In the genomic region with DNA sequence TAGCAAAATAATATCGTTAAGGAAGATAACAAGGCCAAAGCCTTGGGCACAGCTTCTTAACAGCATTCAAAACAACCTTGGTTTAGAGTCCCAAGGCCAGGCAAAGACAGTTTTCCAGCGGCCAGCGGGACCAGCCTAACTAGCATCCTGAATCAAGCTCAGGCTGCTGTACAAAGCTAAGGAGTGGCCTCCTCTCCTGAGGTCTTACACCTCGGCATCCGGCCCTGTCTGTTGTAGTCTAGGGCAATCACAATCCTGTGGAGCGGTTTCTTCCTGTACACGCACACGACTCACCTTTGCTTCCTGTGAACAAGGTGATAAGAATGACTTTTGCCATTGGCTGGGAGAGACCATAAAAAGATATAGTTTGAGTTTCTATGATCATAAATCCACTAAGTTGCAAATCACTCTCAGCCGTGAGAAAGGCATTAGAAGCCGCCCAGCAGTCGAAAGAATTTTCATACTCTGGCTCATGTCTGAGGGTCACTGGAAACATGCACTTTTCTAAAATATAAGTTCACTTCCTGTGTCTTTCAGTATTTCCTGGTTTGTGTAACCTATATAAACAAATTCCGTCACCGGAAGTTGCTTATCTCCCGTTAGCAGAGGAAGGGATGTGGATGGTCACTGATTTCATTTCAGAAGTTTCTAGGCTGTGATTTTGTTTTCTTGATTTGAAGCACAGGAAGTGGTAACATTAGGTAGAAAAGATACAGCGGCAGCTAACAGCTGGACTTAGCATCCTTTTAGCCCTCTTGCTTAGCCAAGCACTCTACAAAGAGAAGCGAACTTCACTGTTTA, we compare ENCODE assay signal across 10 mouse cellular contexts. TPM values are rescaled to one million over a fixed set of nuclear protein-coding genes. Genes with fewer than 3 reads are reported as not detected.
DNase-seq lines count a peak whose midpoint lies in the region; ATAC-seq lines count a peak whose summit lies in the region.
"Had no signal": no experiment of that assay in that cellular context is flagged by ENCODE, and none has a peak within 500 bp of the region (broad histone marks: within the 10 kb centered on the region; RNA-seq: fewer than 3 reads in every experiment).

No protein-coding gene starts in this region.

- H3K9me3 ChIP-seq in heart, embryonic 13.5 days, result no peaks in the 10 kb centered on the region
- H3K9me3 ChIP-seq in intestine, embryonic 16.5 days (ENCODE audit: control insufficient read depth, low read length), result no peaks in the 10 kb centered on the region

- H3K27me3 ChIP-seq in heart, embryonic 13.5 days (replicated peaks), result no peaks in the 10 kb centered on the region
- H3K27me3 ChIP-seq in intestine, embryonic 16.5 days (replicated peaks; ENCODE audit: control insufficient read depth, insufficient read depth, low read length), result no peaks in the 10 kb centered on the region

- H3K4me1 ChIP-seq in heart, embryonic 13.5 days, result peaks cover 46% of the 10 kb centered on the region
- H3K4me1 ChIP-seq in intestine, embryonic 16.5 days (ENCODE audit: control insufficient read depth, insufficient read depth, low read length), result peaks cover 23% of the 10 kb centered on the region

- 0 out of 2 replicates have a peak overlapping the region, but pooled peaks have one; percentile 25 for H3K9ac ChIP-seq in heart, embryonic 13.5 days
- H3K9ac ChIP-seq in intestine, embryonic 16.5 days (ENCODE audit: low read depth, low read length), result no peak overlapping the region

- no peak overlapping the region for H3K4me3 ChIP-seq in heart, embryonic 13.5 days
- H3K4me3 ChIP-seq in intestine, embryonic 16.5 days (ENCODE audit: low read length), result no peak overlapping the region

- H3K27ac ChIP-seq in heart, embryonic 13.5 days (replicated peaks), result peak overlapping the region; percentile 61
- H3K27ac ChIP-seq in intestine, embryonic 16.5 days (ENCODE audit: low read length), result peak overlapping the region; percentile 81
- H3K27ac ChIP-seq: macrophage had no signal

- no peak for ATAC-seq in heart, embryonic 13.5 days (ENCODE audit: extremely low read depth, insufficient number of reproducible peaks, low FRiP score, low TSS enrichment)
- peak; percentile 64 for ATAC-seq in intestine, embryonic 16.5 days

- intact Hi-C loops in heart, postnatal 14 days (cut with DNase I), result loop anchor here (5.0 to 10.0 kb wide), 2 partner anchors 619 to 1006 kb away; no protein-coding TSS in a partner anchor
- intact Hi-C loops in left cerebral cortex, postnatal 4 days (cut with DNase I), result loop anchor here (10.0 kb wide), 1 partner anchor 1006 kb away; no protein-coding TSS in a partner anchor

- H3K4me2 ChIP-seq in heart, embryonic 13.5 days, result peak overlapping the region; percentile 85; the same call in 1 of the 2 replicates
- H3K4me2 ChIP-seq in intestine, embryonic 16.5 days (ENCODE audit: low read depth, low read length), result peak overlapping the region; percentile 28; the same call in 1 of the 2 replicates

- no peak for DNase-seq in heart, postnatal 14 days
- peak; percentile 46 for DNase-seq in testis, postnatal 10 days (ENCODE audit: low spot score)
- DNase-seq in testis, postnatal 14 days (ENCODE audit: low spot score), result no peak
- DNase-seq in left cerebral cortex, postnatal 4 days, result no peak
- DNase-seq in B cell, adult 2 months, result no peak
- no peak for DNase-seq in embryo, embryonic 10.5 days (ENCODE audit: low spot score)
- DNase-seq: cerebellum, adult 2 months had no signal

- H3K36me3 ChIP-seq in heart, embryonic 13.5 days, result no peaks in the 10 kb centered on the region
- H3K36me3 ChIP-seq in intestine, embryonic 16.5 days (ENCODE audit: control insufficient read depth, insufficient read depth, low read length), result no peaks in the 10 kb centered on the region

- WGBS in heart, embryonic 13.5 days, result 49% methylated on average over 16 of the region's 16 CpGs
- 32% methylated on average over 16 of the region's 16 CpGs for WGBS in intestine, embryonic 16.5 days

RNA-seq across cellular contexts. Expression of gene Enc1, which starts 2.5 kb away (rescaled TPM):
- 4.0 TPM in 2 replicates for polyA plus RNA-seq in heart, embryonic 13.5 days (2015; fragmentation: Nextera tagmentation; extraction: Ambion mirVana)
- 10 to 100 TPM; 11.2 to 11.3 TPM for total RNA-seq in heart, postnatal 14 days (2021)
- 5.8 and 6.1 TPM in 2 replicates for polyA plus RNA-seq in intestine, embryonic 16.5 days (2015; fragmentation: Nextera tagmentation; extraction: Ambion mirVana)
- 100 to 1,000 TPM; 740 to 833 TPM for total RNA-seq in left cerebral cortex, postnatal 4 days (2021)

RNA-seq across cellular contexts. Expression of gene Hexb, which starts 40.2 kb away (rescaled TPM):
- 33.4 and 33.9 TPM in 2 replicates for polyA plus RNA-seq in heart, embryonic 13.5 days (2015; fragmentation: Nextera tagmentation; extraction: Ambion mirVana)
- 10 to 100 TPM; 22.9 to 24.4 TPM for total RNA-seq in heart, postnatal 14 days (2021)
- polyA plus RNA-seq in intestine, embryonic 16.5 days (2015; fragmentation: Nextera tagmentation; extraction: Ambion mirVana), result 142 and 184 TPM in 2 replicates
- 10 to 100 TPM; 38.9 to 42.2 TPM for total RNA-seq in left cerebral cortex, postnatal 4 days (2021)

Comparison
In these comparisons a context has a peak if more than half of its experiments do, and no peak if none do; other contexts are left out.
1. RNA of gene Enc1, which starts 2.5 kb away (total RNA-seq): 740 to 833 TPM in left cerebral cortex, postnatal 4 days; 11.2 to 11.3 TPM in heart, postnatal 14 days; every median in the first group is over 10 times any median in the second.